23 mouse cellular contexts compared by ENCODE assay signal in the genomic region with DNA sequence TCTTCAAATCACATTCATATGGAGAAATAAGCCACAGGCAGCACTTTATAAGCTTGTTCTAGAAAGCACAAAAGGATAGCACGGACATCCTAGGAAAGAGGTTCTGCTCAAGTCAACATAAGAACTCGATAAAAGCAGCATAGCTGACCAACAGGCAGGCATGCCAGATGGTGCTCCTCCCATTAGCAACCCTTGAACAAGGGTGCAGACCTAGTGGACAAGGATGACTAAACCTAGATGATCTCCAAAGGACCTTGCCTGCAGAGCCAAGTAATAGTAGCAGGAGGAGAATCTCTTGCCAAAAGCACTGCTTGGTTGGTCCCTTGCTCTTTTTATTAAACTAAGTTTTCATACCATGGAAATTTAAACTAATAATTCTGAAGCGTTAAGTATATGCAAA.
"Had no signal": no experiment of that assay in that cellular context is flagged by ENCODE, and none has a peak within 500 bp of the region (broad histone marks: within the 10 kb centered on the region; RNA-seq: fewer than 3 reads in every experiment).

No protein-coding gene starts in this region.

- H3K9me3 ChIP-seq: heart, embryonic 13.5 days; heart, embryonic 15.5 days; hindbrain, embryonic 13.5 days; hindbrain, embryonic 15.5 days; limb, embryonic 13.5 days; limb, embryonic 15.5 days; liver, embryonic 12.5 days had no signal

- ATAC-seq: forebrain, postnatal 0 days; hindbrain, postnatal 0 days; intestine, embryonic 16.5 days; liver, embryonic 12.5 days had no signal

- DNase-seq: forebrain, postnatal 0 days; gastrocnemius, postnatal 14 days; gastrocnemius, postnatal 36 days; heart, adult 11 months; heart, adult 2 months; heart, postnatal 14 days; heart, postnatal 36 days; layer of hippocampus, adult 9-11 months; layer of hippocampus, postnatal 36 days; left cerebral cortex, postnatal 4 days; lung, adult 18-20 months had no signal

- H3K4me2 ChIP-seq: heart, embryonic 11.5 days; heart, embryonic 13.5 days; heart, embryonic 15.5 days; hindbrain, embryonic 13.5 days; hindbrain, embryonic 15.5 days; limb, embryonic 13.5 days; limb, embryonic 15.5 days; liver, embryonic 12.5 days had no signal

- H3K4me3 ChIP-seq: heart, adult 2 months; heart, embryonic 13.5 days; heart, embryonic 15.5 days; hindbrain, embryonic 13.5 days; hindbrain, embryonic 15.5 days; limb, embryonic 13.5 days; limb, embryonic 15.5 days; liver, embryonic 12.5 days had no signal

- H3K9ac ChIP-seq: forebrain, postnatal 0 days; heart, embryonic 13.5 days; heart, embryonic 15.5 days; hindbrain, embryonic 13.5 days; hindbrain, embryonic 15.5 days; limb, embryonic 13.5 days; limb, embryonic 15.5 days; liver, embryonic 12.5 days; liver, embryonic 14.5 days had no signal

- H3K27ac ChIP-seq: heart, adult 2 months; heart, embryonic 13.5 days; heart, embryonic 15.5 days; hindbrain, embryonic 13.5 days; hindbrain, embryonic 15.5 days; hindbrain, postnatal 0 days; kidney, postnatal 0 days; limb, embryonic 13.5 days; limb, embryonic 15.5 days; liver, embryonic 12.5 days; liver, embryonic 14.5 days had no signal

- H3K27me3 ChIP-seq: heart, embryonic 13.5 days; heart, embryonic 15.5 days; hindbrain, embryonic 13.5 days; hindbrain, embryonic 15.5 days; limb, embryonic 13.5 days; limb, embryonic 15.5 days; liver, embryonic 12.5 days had no signal

- H3K4me1 ChIP-seq: heart, embryonic 13.5 days; heart, embryonic 15.5 days; hindbrain, embryonic 13.5 days; hindbrain, embryonic 15.5 days; limb, embryonic 13.5 days; limb, embryonic 15.5 days; liver, embryonic 12.5 days had no signal
